In genomic region chr6:85465381-85465780, GRCm38 (mm10) we compare ENCODE assay signal across 14 mouse cellular contexts. TPM values are rescaled to one million over a fixed set of nuclear protein-coding genes. Genes with fewer than 3 reads are reported as not detected.
DNase-seq lines count a peak whose midpoint lies in the region; ATAC-seq and TF ChIP-seq lines count a peak whose summit lies in the region.
"Had no signal": no experiment of that assay in that cellular context is flagged by ENCODE, and none has a peak within 500 bp of the region (broad histone marks: within the 10 kb centered on the region; RNA-seq: fewer than 3 reads in every experiment).

No protein-coding gene starts in this region.

- H3K27me3 ChIP-seq in E14TG2a.4 (ENCODE audit: insufficient read depth, low read length) = no peaks in the 10 kb centered on the region
- H3K27me3 ChIP-seq: liver, embryonic 13.5 days had no signal

- 0 out of 2 replicates have a peak, but pooled peaks have one; percentile 12 for TF ChIP-seq CTCF in E14TG2a.4 (conservative IDR thresholded peaks at IDR 0.05; ENCODE audit: low read length)

- peaks cover 21% of the 10 kb centered on the region; the same call in 1 of the 2 replicates for H3K4me1 ChIP-seq in E14TG2a.4 (replicated peaks; ENCODE audit: low read depth, low read length)
- H3K4me1 ChIP-seq: liver, embryonic 13.5 days had no signal

- DNase-seq in frontal cortex, postnatal 25 days (ENCODE audit: low spot score in 2 of 2) = no peak
- peak; percentile 41 to 57 for DNase-seq in left cerebral cortex, postnatal 14 days (ENCODE audit: low spot score in 2 of 2)
- no peak for DNase-seq in left cerebral cortex, postnatal 36 days (ENCODE audit: low spot score in 2 of 2)
- DNase-seq in R1 (ENCODE audit: low read depth, low spot score) = peak; percentile 39
- DNase-seq in spleen, postnatal 4 days (ENCODE audit: low spot score in 2 of 2) = no peak
- no peak for DNase-seq in ovary, adult 18-20 months (ENCODE audit: low spot score)
- DNase-seq: liver, embryonic 13.5 days had no signal

- peaks cover 98% of the 10 kb centered on the region for H3K36me3 ChIP-seq in E14TG2a.4 (ENCODE audit: insufficient read depth, low read length)

- ATAC-seq in frontal cortex, adult (ENCODE audit: low TSS enrichment) = peak; percentile 41; the same call in 1 of the 2 replicates

- H3K4me3 ChIP-seq in E14TG2a.4 (replicated peaks; ENCODE audit: low read length) = no peak overlapping the region
- H3K4me3 ChIP-seq: liver, embryonic 13.5 days had no signal

- no peaks in the 10 kb centered on the region for H3K9me3 ChIP-seq in E14TG2a.4 (ENCODE audit: low read length)
- H3K9me3 ChIP-seq: G1E; liver, embryonic 13.5 days had no signal

- intact Hi-C loops in left cerebral cortex, postnatal 14 days (cut with DNase I) = no loop called here
- intact Hi-C loops in left cerebral cortex, postnatal 36 days (cut with DNase I) = no loop called here

RNA-seq across cellular contexts. Expression of gene Pradc1, which starts 13.6 kb away (rescaled TPM):
- 10 to 100 TPM; 27.1 to 34.0 TPM for total RNA-seq in left cerebral cortex, postnatal 14 days (2021)
- total RNA-seq in left cerebral cortex, postnatal 36 days (2021) = 10 to 100 TPM; 24.6 to 31.4 TPM

RNA-seq across cellular contexts. Expression of gene Cct7, which starts 14.1 kb away (rescaled TPM):
- 100 to 1,000 TPM; 209 to 210 TPM for total RNA-seq in left cerebral cortex, postnatal 14 days (2021)
- total RNA-seq in left cerebral cortex, postnatal 36 days (2021) = 100 to 1,000 TPM; 203 to 224 TPM

RNA-seq across cellular contexts. Expression of gene Smyd5, which starts 33.6 kb away (rescaled TPM):
- total RNA-seq in left cerebral cortex, postnatal 14 days (2021) = 10 to 100 TPM; 33.8 to 34.7 TPM
- total RNA-seq in left cerebral cortex, postnatal 36 days (2021) = 10 to 100 TPM; 40.1 to 43.8 TPM

RNA-seq across cellular contexts. Expression of gene Fbxo41, which starts 37.4 kb away (rescaled TPM):
- 100 to 1,000 TPM; 119 to 126 TPM for total RNA-seq in left cerebral cortex, postnatal 14 days (2021)
- 100 to 1,000 TPM; 106 to 110 TPM for total RNA-seq in left cerebral cortex, postnatal 36 days (2021)
- total RNA-seq: hematopoietic stem cell, adult 5-6 weeks; megakaryocyte progenitor cell, adult 5-6 weeks had no signal

RNA-seq across cellular contexts. Expression of gene Noto, which starts 41.7 kb away (rescaled TPM):
- total RNA-seq in left cerebral cortex, postnatal 14 days (2021) = not detected
- not detected for total RNA-seq in left cerebral cortex, postnatal 36 days (2021)
- total RNA-seq: adrenal gland, adult 18-20 months; heart, adult 8-10 months; hematopoietic stem cell, adult 5-6 weeks; megakaryocyte progenitor cell, adult 5-6 weeks had no signal

Comparison
In these comparisons a context has a peak if more than half of its experiments do, and no peak if none do; other contexts are left out.
1. DNase-seq: peak in left cerebral cortex, postnatal 14 days (2 of 2) and R1 (single experiment); none in frontal cortex, postnatal 25 days (0 of 2), left cerebral cortex, postnatal 36 days (0 of 2), spleen, postnatal 4 days (0 of 2) and ovary, adult 18-20 months (single experiment).